Mouse (Mus musculus) layer of hippocampus, postnatal 25 days (tissue): ENCODE data around the gene Lrig3. TPM values are rescaled to one million over a fixed set of nuclear protein-coding genes. Genes with fewer than 3 reads are reported as not detected.

ENCODE experiments used
- DNase-seq, 2 experiments: peaks; one replicate each; pipeline ENCODE4 v3.0.0; 2022; ENCODE audit warnings: mixed read lengths in 2 of 2, low spot score in 1 of 2; ENCODE audit errors: extremely low spot score in 1 of 2
- total RNA-seq, 2 experiments: library from RNA; stranded (reverse); gene quantifications; 2 replicates each; pipeline ENCODE4 v1.2.3; 2021

The Lrig3 gene
- 1 to 10 TPM; 3.3 to 3.5 TPM for total RNA-seq

GRCm38 (mm10) chr10:125965968-125966480 is at the start of gene Lrig3:
Gene Lrig3 (plus strand): TSS chr10:125966168.
- DNase-seq = peak; percentile 45 to 60

- DNase-seq = no peak
These were observed 49.2 kb upstream of the Lrig3 start for GRCm38 (mm10) chr10:125916781-125917180.

GRCm38 (mm10) chr10:125917436-125917871 is 48.5 kb upstream of the Lrig3 start:
- no peak for DNase-seq

GRCm38 (mm10) chr10:125918994-125919393 is 47.0 kb upstream of the Lrig3 start:
- no peak for DNase-seq

GRCm38 (mm10) chr10:125921654-125922446 is 44.1 kb upstream of the Lrig3 start:
- DNase-seq = no peak

- DNase-seq = no peak
These were observed 36.0 kb upstream of the Lrig3 start for GRCm38 (mm10) chr10:125929961-125930360.

GRCm38 (mm10) chr10:125933388-125933787 is 32.6 kb upstream of the Lrig3 start:
- DNase-seq = no peak

GRCm38 (mm10) chr10:125934095-125934494 is 31.9 kb upstream of the Lrig3 start:
- no peak for DNase-seq

- DNase-seq = no peak
These were observed 28.2 kb upstream of the Lrig3 start for GRCm38 (mm10) chr10:125937517-125938497.

- no peak for DNase-seq
These were observed 27.2 kb upstream of the Lrig3 start for GRCm38 (mm10) chr10:125938528-125939402.

GRCm38 (mm10) chr10:125940316-125941059 is 25.5 kb upstream of the Lrig3 start:
- DNase-seq = no peak

GRCm38 (mm10) chr10:125943098-125943497 is 22.9 kb upstream of the Lrig3 start:
- no peak for DNase-seq

GRCm38 (mm10) chr10:125944762-125945504 is 21.0 kb upstream of the Lrig3 start:
- no peak for DNase-seq

GRCm38 (mm10) chr10:125948842-125949474 is 17.0 kb upstream of the Lrig3 start:
- DNase-seq = no peak

- DNase-seq = no peak
These were observed 14.3 kb upstream of the Lrig3 start for GRCm38 (mm10) chr10:125951633-125952032.

- no peak for DNase-seq
These were observed 11.6 kb upstream of the Lrig3 start for GRCm38 (mm10) chr10:125954343-125954742.

- peak in 1 of 2 experiments; percentile 17 for DNase-seq
These were observed 11.0 kb upstream of the Lrig3 start for GRCm38 (mm10) chr10:125954747-125955530.
